Mouse (Mus musculus) E14TG2a.4 (cell line): Measurements from ENCODE around the gene Lrp3.

Experiments used
- CTCF ChIP-seq: conservative IDR thresholded peaks from 2 replicates; pipeline ENCODE4 v1.5.1; 2014; ENCODE audit warnings: low read length
- NANOG ChIP-seq: IDR thresholded peaks from 2 replicates; pipeline ENCODE4 v1.6.1; 2014; ENCODE audit warnings: borderline replicate concordance, low read length, mixed read lengths
- POU5F1 ChIP-seq: IDR thresholded peaks from 2 replicates; pipeline ENCODE4 v1.6.1; 2014; ENCODE audit warnings: low read length, borderline replicate concordance

DNA sequence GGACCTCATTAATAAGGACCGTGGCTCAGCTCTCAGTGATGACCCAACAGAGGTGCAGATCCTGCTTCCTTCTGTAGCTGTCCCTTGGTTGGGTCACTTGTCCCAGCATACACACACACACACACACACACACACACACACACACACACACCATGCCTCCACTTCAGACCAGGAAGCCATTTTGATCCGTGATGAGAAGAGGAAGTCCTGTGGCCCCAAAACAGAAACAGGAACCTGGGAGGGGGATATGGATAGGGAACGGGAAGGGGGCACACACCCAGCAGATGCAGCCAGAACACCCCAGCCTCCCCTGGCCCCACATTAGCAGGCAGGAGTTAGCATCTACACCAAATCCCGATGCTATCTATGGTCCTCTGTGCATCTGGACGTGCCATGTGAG lies 64.4 kb downstream of the Lrp3 start:
- TF ChIP-seq CTCF (no peak), POU5F1 (no peak), NANOG (no peak)
